Mouse (Mus musculus): ENCODE results near the gene Ssr2.

Ssr2 gene

GRCm38 (mm10) chr3:88541622-88542401 lies 33.9 kb upstream of the Ssr2 start:
- CTCF ChIA-PET: interaction anchor here (0.5 kb wide), 1 partner anchor 60 kb away, joined by 5 read pairs; no protein-coding TSS in a partner anchor

DNA sequence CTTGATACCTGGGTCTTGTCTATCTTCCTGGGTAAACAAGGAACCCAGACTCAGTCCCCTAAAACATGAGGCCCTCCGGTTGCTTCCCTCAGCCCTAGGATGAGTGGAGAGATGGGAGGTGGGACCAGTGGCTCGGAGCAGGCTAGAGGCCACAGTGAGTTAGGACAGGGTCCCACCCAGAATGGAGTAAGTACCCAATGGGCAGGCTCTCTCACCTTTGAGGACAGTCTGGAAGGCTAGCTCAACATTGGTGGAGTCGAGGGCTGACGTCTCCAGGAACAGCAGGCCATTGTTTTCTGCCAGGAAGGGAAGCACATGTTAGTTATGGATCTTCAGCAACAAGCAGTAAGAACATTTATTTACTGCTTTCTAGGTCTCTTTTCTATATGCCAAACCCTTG lies 33.2 kb upstream of the Ssr2 start:
- CTCF ChIA-PET: interaction anchor here (0.5 kb wide), 1 partner anchor 60 kb away, joined by 5 read pairs; no protein-coding TSS in a partner anchor

- CTCF ChIA-PET: interaction anchor here (0.9 kb wide), 1 partner anchor 11 kb away, joined by 3 read pairs; the partner anchor contains the start of gene Mex3a
Observed at GRCm38 (mm10) chr3:88543174-88543573, 32.5 kb upstream of the Ssr2 start.

DNA sequence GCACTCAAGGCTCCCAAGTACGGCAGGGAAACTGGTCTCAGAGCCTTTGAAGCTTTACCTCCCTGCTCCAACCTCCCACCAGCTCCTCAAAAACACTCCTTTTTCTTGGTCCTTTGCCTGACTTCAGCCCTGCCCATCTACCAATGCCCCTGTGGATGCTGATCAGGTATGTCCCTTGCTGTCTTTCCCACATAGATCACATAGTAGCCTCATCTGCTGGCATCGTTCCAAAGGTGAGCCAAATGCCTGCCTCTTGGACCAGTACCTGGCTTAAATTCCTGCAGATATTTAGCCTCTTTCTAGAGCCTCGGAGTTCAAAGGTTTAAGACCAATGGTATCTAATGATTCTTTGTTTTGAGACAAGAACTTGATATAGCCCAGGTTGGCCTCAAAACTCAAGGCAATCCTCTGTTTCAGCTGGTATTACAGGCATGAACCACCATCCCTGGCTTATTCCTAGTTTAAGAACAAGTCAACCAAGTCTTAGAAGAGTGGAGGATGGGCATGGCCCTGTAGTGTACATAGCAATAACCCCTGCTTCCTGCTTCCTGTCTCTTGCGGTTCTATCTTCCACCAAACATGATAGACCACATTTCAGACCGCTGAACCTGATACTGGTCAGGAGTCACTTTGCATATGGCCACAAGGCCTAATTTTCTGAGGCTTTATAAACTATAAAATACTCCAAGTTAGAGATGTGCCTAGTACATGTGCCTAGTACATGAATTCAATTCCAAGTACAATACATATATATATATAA lies 31.8 kb upstream of the Ssr2 start:
- CTCF ChIA-PET: interaction anchor here (0.9 kb wide), 1 partner anchor 12 kb away, joined by 3 read pairs; the partner anchor contains the start of gene Mex3a

GRCm38 (mm10) chr3:88544514-88544913 lies 31.2 kb upstream of the Ssr2 start:
- CTCF ChIA-PET: interaction anchor here (0.6 kb wide), 1 partner anchor 790 kb away, joined by 3 read pairs; no protein-coding TSS in a partner anchor

DNA sequence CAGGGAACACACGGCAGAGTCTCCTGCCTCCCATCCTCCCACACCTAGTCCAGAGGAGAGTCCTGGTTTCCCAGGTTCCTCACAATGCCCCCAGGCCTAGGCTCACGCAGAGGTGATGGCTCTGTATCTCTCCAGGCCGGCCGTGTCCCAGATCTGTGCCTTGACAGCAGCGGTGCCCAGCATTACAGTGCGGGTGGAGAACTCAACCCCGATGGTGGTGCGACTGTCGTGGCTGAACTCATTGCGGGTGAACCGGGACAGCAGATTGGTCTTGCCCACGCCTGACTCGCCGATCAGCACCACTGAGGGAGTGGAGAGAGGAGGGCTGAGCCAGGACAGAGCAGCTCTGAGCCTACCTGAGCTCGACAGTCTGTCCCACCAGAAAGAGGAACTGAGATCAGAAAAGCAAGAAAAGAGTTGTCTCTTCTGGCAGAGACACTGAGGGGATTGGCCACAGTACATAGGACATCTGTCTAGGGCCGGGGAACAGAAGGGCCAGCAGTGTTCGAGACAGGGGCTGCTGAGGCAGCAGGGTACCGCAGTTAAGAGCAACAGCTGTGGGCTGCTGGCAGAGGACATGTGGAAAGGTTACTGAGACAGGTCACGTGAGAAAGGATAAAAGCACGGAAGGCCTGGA lies 30.6 kb upstream of the Ssr2 start:
- CTCF ChIA-PET: interaction anchor here (0.6 kb wide), 1 partner anchor 790 kb away, joined by 3 read pairs; no protein-coding TSS in a partner anchor

DNA sequence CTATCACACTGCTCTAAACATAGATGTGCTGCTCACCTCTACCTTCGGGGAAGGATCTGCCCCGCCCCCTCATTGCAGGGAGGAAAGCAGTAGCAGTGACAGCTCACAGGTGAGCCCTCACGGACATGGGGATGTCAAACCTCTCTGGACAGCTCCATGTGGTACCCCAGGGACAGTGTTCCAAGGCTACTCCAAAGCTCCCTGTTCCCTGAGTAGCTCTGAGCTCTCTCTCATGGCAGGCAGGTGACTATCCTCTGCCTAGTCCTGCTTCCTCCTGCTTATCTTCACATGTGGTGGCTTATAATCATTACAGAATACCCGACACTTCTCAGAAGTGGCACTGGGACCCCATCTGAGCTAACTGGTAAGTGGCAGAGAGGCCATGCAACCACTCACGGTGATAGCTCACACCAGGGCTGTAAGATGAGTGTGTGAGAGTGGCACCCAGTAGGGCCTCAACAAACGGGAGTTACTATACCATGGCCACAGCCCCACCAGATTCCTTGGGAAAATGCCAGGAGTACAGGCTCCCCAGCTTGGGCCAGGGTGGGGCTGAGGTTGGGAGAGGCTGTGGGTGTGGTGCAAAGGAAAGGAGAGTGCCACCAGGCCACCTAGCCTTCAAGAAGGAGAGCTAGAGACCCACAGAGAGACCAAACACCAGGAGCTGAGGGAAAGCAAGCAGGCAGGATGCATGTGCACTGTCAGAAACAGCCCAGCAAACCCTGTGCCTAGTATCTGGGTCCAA lies 28.8 kb upstream of the Ssr2 start:
- CTCF ChIA-PET: interaction anchor here (0.7 kb wide), 1 partner anchor 44 kb away, joined by 4 read pairs; no protein-coding TSS in a partner anchor

- CTCF ChIA-PET: no interaction called here
Observed at GRCm38 (mm10) chr3:88548180-88548917, 27.3 kb upstream of the Ssr2 start, which contains the start of gene Rab25. Rab25 (minus strand) TSS chr3:88548300.

DNA sequence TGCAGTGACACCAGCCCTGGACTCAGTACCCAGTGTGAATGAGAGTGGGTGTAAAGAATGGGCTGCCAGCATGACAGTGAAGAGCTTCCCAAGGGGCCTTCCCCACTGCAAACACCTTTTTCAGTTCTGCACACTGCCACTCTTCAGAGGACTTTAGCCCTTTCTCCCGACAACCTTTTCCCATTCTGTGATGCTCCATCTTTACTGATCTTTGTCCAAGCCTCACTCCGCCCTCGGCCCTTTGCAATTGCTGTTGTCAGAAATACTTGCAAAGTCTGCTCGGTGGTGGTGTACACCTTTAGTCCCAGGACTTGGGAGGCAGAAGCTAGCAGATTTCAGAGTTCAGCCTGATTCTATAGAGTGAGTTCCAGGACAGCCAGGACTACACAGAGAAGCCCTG lies 24.1 kb upstream of the Ssr2 start:
- CTCF ChIA-PET: no interaction called here

- CTCF ChIA-PET: no interaction called here
Observed at GRCm38 (mm10) chr3:88552082-88552645, 23.5 kb upstream of the Ssr2 start.

GRCm38 (mm10) chr3:88552676-88553524 lies 22.8 kb upstream of the Ssr2 start, which contains the start of gene Lamtor2:
Lamtor2 (minus strand) TSS chr3:88553074.
- CTCF ChIA-PET: no interaction called here

- CTCF ChIA-PET: no interaction called here
Observed at GRCm38 (mm10) chr3:88553525-88553879, 22.2 kb upstream of the Ssr2 start, which contains the start of gene Ubqln4. Ubqln4 (plus strand) TSS chr3:88553758.

DNA sequence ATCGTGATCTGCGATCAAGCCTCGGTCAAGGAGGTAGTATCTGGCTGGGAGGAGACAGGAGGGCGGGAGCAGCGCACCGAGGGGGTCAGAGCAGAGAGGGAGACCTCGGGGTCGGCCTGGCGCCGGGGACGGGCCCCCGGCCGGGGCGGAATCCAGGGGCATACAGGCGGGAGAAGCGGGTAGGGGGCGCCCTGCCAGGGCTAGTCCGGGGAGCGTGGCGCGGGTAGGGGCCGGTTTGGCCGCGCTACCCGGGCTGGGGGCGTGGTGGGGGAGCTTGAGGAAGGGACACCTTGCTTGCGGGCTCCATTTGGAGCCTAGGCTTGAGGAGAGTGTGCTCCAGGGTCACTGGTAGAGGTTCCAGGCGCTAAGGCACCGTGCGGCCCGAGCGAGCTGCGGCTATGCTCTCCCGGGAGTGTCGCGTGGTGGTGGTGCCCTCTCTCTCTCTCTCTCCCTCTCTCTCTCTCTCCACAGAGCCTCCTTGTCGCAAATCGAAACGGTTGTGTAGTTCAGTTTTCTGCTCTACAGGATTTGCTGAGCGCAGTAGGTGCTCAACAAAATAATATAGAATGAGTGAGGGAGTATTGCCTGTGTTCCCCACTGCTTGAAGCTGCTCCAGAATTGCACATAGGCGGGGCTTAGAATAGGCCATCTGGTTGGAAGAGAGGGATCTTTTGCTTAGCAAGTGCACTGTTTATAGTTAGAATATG lies 21.6 kb upstream of the Ssr2 start:
- CTCF ChIA-PET: interaction anchor here (0.5 to 0.6 kb wide), 2 partner anchors 35 to 819 kb away, joined by 3 to 9 read pairs; no protein-coding TSS in a partner anchor

GRCm38 (mm10) chr3:88555069-88555605 lies 20.5 kb upstream of the Ssr2 start:
- CTCF ChIA-PET: interaction anchor here (0.5 kb wide), 1 partner anchor 22 kb away, joined by 3 read pairs; no protein-coding TSS in a partner anchor

DNA sequence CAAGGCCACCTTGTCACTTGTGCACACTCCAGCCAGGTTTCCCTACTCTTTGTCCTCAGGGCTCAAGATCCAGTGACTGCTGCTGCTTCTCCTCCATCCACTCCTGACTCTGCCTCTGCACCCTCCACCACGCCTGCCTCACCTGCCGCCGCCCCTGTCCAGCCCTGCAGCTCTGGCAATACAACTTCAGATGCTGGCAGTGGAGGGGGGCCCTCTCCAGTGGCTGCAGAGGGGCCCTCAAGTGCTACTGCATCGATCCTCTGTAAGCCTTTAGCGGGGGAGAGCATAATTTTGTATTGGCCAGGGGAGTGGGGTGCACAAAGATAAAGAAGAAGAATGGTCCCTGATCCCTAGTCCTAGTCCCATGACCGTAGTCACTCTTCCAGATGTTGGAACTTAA lies 19.9 kb upstream of the Ssr2 start:
- CTCF ChIA-PET: no interaction called here

DNA sequence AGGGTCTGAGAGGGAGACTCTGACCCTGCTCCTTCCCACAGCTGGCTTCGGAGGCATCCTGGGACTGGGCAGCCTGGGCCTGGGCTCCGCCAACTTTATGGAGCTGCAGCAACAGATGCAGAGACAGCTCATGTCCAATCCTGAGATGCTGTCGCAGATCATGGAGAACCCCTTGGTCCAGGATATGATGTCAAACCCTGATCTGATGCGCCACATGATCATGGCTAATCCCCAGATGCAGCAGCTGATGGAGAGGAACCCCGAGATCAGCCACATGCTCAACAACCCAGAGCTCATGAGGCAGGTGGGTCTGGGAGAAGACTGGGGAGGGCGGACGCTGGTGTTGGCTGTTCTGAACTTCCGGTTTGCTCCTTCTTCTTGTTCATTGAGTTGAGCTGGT lies 19.1 kb upstream of the Ssr2 start:
- CTCF ChIA-PET: no interaction called here

- CTCF ChIA-PET: no interaction called here
Observed at GRCm38 (mm10) chr3:88559596-88559995, 16.1 kb upstream of the Ssr2 start.

GRCm38 (mm10) chr3:88561989-88562388 lies 13.7 kb upstream of the Ssr2 start:
- CTCF ChIA-PET: no interaction called here
